Mouse (Mus musculus): ENCODE data around the gene I830077J02Rik.
"Not testable (repeated sequence)": the region's sequence is repeated elsewhere in the genome, so short reads cannot be mapped to it uniquely, and the experiment has no call there.

The I830077J02Rik gene

DNA sequence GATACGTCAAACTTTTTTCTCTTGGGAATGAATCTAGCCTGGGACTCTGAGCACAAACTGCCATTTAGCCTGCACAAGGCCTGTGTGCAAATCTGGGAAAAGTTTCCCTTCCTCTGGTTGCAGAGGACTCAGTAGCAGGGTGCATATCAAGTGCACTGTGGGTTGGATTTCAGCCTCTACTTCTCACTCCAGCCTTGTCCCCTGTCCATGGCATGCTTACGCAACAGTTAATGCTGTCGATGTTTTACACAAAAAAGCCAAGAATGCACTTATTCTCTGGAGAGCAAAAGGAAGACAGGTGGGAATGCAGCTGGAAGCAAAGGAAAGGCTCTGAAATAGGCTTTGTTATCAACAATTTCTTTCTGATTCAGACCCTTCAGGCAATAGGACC, 14.1 kb downstream of the I830077J02Rik start:
- no peak for DNase-seq (ENCODE audit: extremely low read depth, low read depth)

DNA sequence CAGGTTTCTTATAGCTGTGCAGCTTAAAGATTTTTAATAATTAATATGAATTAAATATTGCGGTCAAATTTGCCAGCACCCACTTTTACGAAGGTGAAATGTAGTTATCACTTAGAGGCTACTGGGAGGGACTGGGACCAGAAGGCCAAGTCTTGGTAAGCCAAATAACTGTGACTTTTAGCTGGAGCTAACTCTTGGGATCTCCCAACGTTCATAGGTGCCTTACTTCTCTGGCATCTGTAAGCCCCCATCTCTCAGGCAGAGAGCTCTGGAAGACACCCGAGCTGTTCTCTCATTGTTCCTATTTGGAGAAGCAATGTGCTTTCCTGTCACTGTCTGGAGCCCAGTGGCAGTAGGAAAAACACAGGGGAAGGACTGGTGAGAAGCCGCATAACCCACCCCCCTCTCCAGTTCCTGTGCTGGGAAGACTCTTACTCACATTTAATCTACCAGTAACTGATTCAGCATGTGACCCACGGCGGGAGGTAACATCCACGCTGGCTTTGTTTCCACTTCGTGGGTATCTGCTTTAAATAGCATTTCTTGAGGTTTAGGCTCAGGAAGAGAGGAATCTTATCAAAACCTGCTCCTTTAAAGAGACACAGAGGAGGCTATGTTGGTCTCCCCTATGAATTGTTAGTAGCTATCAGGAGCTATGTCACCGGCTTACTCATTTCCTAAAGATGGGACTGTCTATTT, 14.7 kb downstream of the I830077J02Rik start:
- no peak for DNase-seq (ENCODE audit: extremely low read depth, low read depth)

DNA sequence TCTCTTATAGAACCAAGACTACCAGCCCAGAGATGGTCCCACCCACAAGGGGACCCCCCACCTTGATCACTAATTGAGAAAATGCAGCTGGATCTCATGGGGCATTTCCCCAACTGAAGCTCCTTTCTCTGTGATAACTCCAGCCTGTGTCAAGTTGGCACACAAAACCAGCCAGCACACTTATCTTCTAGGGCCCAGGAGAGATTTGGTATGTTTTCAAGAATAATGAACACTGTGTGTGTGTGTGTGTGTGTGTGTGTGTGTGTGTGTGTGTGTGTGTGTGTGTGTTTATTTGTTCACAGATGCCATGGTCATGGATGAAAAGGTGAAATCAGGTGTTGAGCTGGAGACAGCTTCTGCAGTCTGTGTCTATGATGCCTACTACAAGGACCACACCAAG, 16.0 kb downstream of the I830077J02Rik start:
- DNase-seq (ENCODE audit: extremely low read depth, low read depth): not testable (repeated sequence)

DNA sequence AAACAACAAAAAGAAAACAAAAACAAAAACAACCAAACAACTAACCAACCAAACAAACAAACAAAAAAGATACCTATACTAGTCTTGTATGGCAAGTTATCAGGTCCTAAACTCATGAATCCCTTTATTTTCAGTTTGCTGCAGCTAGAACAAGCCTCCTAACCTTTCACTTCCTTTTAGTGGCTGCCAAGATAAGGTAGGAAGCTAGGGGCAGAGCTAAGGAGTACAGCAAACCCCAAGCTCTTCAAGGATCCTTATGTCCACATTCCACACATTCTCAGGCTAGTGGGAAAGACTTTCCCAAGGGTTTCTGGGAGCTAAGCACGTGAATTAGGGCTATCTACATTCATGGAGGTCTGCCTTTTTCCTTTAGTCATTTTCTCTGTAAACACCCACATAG, 17.2 kb downstream of the I830077J02Rik start:
- no peak for DNase-seq (ENCODE audit: extremely low read depth, low read depth)

DNA sequence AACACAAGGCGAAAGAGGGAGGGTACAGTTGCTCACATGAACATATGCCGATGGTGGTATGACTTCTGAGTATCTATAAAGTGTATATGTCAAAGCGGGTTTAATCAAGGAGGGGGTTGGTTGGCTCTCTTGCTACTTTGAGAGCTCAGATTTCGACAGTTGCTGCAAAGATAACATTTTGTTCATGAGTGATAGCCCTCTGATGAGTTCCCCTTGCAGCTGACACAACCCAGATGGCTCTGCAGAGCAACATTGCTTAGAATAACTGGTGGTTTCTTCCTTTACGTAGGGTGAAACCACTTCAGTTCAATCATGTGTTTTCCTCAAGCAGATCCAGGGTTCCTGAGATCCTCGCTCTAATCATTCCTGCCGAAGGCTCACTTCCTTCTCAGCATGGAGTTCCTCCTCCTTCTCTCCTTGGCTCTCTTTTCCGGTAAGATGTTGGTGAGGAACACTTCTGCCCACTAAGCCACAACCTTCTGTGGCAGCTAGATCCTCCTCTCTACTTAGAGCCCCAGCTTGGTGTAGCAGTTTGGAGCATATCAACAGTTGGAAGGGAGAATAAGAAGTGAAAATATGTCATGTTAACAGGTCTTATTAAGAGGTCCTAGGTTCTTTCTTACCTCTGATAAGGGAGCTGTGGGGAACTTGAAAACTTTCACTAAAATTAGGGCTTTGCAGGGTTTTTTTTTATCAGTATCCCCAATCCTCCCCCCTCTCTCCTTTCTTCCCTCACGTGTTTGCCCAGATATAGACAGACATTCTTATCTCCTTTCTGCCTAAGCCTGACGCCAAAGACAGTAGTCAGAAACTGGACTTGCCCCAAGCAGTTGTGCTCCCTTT, 18.4 kb downstream of the I830077J02Rik start:
- DNase-seq (ENCODE audit: extremely low read depth, low read depth): peak; percentile 80

DNA sequence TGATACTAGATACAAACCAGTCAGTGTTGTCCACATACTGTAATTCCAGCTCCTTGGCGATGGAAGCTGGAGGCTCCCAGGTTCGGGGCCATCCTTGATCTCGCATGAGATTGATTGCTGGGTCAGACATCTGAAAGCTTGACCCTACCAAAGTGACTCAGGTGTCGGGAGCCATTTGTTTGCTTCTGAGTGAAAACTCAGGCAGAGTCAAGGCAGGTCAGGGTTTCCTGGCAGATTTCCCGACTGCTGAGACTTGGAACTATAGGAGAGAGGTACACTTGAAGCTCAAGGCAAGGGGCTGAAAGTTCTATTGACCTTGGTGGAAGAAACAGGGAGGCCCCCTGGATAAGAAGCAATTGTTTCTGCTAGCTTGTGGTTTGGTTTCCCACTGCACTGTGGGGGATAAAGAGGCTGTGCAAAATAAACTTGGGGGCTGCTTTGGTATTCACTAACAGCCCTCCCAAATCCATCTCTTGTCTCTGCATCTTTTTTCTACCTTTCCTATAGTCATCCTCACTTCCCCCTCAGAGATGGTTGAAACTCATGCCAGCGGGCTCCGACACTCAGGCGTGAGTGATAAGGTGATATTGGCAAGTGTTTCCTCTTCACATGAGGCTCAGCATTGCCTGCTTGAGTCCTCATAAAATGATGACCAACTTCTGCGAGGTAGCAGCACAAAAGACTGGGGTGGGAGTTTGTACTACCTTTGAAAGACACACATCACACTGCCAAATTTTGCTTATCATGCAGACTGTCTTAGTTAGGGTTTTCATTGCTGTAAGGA, 20.2 kb downstream of the I830077J02Rik start:
- no peak for DNase-seq (ENCODE audit: extremely low read depth, low read depth)

DNA sequence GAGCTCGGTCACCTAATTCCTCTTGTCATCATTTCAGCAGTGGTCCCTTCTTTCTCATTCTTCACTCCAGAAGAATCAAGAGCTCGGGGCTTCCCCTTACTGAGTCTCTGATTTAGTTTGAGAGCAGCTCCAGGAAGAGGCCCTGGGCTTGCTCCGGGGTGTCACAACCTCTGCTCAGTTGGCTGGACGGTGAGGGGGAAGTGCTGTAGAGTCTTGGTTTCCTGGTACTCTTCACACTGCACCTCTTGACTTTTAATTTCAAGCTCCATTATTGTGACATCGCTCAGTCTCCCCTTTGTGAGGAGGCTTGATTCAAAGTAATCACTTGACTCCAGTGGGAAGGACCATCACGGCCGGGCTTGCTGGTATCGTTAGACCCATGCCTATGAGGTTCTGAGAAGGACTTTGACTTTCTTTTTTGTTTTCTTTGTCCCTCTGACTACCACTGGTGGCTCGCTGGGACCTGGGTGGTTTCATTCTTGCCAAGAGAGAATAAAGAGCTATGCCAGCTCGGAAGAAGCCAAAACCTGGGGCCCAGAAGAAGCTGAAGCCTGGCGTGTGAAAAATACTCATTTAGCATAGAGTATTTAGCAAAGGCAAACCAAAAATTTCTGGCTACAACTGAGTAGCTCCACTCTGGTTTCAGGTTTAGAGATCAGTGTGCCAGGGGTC, 21.8 kb downstream of the I830077J02Rik start:
- no peak for DNase-seq (ENCODE audit: extremely low read depth, low read depth)

DNA sequence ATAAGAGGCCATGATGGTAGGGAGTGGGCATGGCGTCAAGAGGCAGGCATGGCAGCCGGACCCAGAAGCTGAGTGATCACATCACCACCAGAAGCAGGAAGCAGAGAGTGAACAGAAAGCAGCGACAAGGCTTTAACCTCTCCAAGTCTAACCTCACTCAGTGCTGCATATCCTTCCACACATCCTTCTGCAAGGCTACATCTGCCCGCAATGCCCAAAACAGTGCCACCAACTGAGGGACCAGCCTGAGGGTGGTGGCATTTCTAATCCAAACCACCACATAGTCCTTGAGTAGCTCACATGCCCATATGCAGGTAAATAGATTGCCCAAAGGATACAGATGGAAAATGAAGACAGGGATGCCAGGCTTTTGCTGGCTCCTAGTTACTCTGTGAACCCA, 23.5 kb downstream of the I830077J02Rik start:
- no peak for DNase-seq (ENCODE audit: extremely low read depth, low read depth)

DNA sequence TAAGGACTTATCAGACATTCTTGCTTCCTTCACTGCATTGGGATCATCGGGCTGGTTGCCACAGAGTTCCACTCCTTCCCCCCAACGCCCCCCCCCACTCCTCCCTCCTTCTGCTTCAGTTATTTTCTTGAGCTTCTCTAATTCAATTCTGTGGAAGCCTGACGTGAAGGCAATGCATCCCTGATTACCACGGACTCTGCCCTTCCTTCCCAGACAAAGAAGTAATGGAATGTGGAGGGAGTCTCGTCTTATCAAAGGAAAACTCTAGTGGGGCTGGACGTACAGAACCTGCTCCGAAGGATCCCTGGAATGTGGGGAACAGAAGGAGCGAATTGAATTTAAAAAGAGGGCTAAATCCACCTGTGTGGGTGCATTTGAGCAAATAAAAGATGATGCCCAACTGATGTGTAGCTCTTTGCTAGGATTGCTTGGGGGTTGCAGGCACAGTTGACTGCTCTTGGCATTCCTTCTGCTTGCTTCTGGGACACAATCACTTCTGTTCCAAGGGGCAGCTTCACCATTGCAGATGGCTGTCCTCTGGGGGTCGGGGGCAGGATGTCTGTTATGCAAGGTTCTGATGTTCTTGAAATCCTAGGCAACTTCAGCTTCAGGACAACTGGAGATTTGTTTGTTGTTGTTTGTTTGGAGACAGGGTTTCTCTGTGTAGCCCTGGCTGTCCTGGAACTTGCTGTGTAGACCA, 24.4 kb downstream of the I830077J02Rik start:
- DNase-seq (ENCODE audit: extremely low read depth, low read depth): no peak

DNA sequence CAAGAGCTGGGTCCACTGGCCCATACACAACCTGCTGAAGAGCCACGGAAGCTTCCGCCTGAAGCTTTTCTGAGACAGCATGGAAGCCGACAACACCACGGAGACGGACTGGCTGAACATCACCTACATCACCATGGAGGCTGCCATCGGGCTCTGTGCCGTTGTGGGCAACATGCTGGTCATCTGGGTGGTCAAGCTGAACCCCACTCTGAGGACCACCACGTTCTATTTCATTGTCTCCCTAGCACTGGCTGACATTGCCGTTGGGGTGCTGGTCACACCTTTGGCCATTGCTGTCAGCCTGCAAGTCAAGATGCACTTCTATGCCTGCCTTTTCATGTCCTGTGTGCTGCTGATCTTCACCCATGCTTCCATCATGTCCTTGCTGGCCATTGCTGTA, 27.7 kb downstream of the I830077J02Rik start:
- DNase-seq (ENCODE audit: extremely low read depth, low read depth): no peak

DNA sequence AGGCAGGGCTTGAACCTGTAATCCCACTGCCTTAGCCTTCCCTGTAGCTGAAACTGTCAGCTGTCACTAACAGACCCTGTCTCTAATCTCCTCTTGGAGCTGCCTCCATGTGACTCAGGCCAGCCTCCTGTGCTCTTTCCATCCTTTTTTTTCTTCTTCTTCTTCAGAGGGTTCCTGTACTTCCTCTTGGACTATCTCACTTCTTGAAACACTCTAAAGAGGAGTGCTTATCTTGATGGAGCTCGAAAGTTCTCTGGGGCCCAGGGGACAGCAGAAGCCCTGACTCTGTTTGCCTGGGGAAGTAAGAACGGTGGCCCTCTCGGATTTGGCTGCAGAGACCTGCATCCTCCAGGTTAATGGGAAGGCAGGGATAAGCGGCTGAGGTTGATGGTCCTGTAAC, 28.3 kb downstream of the I830077J02Rik start:
- DNase-seq (ENCODE audit: extremely low read depth, low read depth): peak; percentile 77

DNA sequence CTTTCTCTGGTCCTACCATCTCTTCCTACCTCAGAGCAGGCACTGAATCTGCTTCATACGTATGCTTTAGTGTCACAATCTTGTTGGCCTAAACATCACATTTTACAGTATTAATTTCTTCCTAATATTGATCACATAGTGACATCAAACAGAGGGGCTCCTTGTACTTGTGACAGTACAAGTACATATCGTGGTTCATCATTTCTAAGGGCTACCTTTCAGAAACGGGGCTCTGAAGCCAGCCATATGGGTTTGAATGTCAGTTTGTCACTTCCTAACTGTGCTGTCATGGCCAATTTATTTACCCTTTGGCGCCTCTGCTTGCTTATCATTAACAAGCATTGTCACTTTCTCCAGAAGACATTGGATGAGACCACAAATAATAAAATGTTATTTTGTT, 31.0 kb downstream of the I830077J02Rik start:
- DNase-seq (ENCODE audit: extremely low read depth, low read depth): no peak

DNA sequence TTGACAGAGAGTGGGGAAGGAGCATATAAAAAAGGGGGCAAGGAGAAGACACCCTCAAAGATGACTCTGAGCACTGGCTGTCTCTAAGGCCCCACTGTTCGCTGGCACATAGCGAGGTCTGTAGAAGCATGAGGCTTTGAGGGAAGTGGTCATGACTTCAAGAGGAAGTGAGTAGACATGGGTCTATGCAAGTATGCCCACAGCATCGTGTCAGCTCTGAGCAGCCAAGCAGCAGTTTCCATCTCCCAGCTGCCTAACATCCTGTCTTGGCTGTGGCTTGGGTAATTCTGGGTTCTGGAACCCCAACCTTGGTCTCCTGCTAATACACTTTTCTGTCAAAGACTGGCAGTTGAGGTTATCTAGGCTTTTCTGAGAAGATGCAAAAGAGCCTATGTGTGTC, 31.7 kb downstream of the I830077J02Rik start:
- no peak for DNase-seq (ENCODE audit: extremely low read depth, low read depth)

DNA sequence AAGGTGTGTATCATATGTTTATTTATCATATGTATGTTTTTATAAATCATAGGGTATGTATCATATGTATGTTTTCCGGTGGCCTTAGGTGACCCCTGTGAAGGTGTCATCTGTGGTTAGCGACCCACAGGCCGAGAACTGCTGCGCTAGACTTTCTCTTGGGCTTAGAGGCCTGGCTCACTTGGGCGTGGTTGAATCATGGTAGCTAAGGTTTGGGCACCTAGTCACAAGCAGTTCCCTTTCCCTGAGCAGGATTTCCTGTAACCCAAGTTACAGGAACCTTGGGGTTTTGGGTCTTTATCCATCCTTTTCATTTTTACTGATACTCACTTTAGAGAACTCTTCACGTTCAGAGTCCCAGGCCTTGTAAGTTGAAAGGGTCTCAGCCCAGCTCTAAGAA, 32.2 kb downstream of the I830077J02Rik start:
- no peak for DNase-seq (ENCODE audit: extremely low read depth, low read depth)

DNA sequence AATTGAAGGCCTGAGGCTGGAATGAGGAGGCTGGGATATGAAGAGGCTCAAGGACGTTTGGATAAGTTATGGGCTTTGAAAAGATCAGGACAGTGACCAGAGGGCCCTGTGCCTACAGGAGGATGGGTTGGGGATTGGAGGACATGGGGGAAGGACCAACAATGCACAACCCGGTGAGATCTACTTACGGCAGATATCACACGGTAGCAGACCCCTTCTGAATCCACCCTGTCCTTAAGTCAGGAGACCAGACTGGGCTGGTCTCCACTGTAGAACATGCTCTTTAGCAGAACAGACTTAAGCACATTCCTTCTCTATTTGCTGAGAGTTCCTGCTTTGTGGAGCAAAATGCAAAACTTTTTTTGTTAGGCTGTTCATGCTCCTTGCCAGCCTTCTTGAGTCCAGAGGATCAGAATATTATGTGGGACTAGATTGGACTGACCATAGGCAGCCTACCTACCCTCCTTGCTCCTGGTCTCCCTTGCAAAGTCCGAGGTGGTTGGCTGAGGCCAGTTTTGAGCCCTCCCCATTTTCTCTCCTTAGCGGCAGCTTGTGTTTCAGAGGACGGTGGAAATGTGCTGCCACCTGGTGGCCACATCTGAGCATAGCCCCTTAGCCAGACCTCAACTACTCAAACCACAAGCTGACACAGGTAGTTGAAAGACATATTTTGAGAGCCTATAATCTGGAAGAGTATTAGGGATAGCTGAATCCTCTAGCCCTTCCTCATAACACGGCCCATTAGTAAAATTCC, 32.9 kb downstream of the I830077J02Rik start:
- peak; percentile 81 for DNase-seq (ENCODE audit: extremely low read depth, low read depth)

DNA sequence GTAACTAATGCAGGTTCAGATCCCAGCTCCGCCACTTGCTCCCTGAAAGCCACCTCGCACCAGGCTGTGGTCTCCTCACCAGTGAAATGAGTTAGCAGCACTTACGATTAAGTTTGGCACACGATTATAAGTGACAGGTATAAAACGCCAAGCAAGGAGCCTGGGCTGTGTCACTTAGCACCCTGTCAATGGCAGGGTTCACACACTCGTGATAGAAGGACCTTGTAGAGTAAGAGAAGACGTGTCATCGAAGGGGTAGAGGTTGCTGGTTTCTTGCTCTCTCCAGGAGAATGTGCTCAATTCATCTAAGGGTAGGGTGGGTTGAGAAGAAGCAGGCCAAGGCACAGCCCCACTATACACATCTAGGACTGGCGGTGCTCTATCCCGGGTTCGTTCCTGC, 33.6 kb downstream of the I830077J02Rik start:
- DNase-seq (ENCODE audit: extremely low read depth, low read depth): no peak

DNA sequence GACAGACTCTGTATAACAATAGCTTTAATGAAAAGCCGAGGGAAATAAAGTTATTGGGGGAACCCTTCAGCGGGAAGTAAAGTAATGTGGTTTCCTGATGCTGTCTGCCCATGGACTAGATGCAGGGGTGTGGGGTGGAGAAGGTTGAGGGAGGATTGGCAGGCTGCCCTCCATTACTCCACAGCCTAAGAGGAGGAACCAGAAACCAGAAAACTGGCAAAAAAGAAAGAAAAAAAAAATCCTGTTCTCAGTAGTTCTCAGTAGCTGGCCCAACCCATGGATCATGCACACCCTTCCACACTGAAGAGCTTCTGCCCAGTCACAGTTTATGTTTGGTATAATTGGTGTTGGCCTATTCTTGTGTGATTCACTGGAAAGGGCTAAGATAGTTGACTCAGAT, 34.1 kb downstream of the I830077J02Rik start:
- DNase-seq (ENCODE audit: extremely low read depth, low read depth): peak; percentile 66

DNA sequence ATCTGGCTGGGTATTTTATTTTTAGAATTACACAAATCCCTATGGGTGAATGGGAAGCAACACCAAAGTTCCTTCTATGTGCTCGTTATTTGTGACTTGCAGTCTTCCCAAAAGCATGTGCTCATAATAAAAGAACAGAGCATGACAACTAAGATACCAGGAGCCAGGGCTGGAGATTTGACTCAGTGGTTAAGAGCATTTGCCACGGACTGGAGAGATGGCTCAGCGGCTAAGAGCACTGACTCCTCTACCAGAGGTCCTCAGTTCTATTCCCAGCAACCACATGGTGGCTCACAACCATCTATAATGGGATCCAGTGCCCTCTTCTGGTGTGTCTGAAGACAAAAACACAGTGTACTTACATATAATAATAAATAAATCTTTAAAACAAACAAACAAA, 35.7 kb downstream of the I830077J02Rik start:
- DNase-seq (ENCODE audit: extremely low read depth, low read depth): no peak

DNA sequence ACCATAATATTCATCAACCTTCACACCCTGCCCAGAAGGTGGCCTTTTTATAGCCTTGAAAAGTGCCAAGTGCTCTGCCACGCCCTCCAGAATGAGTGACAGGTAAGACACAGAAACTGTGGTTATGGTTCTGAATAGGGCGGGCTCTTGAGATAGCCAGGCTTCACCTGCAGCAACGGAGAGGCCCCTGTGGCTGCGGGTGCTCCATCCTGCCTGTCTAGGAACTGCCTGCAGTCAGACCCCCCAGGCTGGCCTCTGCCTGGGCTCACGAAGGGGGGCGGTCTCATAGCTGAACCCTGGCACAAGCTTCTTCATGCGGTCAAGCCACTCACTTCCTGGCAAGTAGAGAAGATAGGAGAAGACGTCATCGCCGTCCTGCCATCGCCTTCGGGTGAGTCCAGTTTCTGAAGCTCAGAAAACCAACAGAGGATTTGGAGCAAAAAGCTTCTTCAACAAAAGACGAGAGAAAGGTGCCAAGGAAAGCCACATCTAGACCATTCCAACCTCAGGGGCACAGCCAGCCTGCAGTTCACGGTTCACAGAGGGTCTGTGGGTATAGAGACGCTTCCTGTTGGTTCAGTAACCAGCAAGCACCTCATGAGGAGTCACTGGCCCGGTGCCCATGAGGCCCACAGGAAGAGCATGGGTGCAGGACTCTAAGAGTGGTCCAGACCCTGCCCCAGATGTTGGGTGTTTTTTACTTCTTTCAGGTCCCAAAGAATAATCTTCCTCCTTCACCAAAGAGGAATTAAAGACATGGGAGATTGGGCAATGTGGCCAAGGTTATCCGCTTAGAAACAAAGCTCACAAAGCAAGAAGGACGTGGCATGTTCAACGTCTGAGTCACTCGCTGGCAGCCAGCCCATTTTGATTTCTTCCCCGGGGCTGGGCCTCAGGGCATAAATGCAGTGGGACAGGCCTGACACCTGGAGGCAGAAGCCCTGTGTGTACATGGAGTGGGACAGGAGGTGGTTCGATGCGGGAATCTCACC, 37.6 kb downstream of the I830077J02Rik start:
- DNase-seq (ENCODE audit: extremely low read depth, low read depth): peak; percentile 88

All from MEL-GATA-1-ER (cell line).